Mouse (Mus musculus) frontal cortex, adult (tissue): Measurements from ENCODE around the gene Atp2b4.
"Not testable (repeated sequence)": the region's sequence is repeated elsewhere in the genome, so short reads cannot be mapped to it uniquely, and the experiment has no call there.

Experiments
- ATAC-seq: cut with Nextera tagmentation; 2 replicates; pipeline ENCODE4 v1.9.2; 2017; ENCODE audit warnings: mild to moderate bottlenecking, moderate library complexity, mixed read lengths; ENCODE audit not compliant: low TSS enrichment

Atp2b4 gene

GRCm38 (mm10) chr1:133745078-133745495 is 55.8 kb downstream of the Atp2b4 start:
- peak; percentile 55; the same call in 1 of the 2 replicates for ATAC-seq

GRCm38 (mm10) chr1:133744609-133745008 is 56.2 kb downstream of the Atp2b4 start:
- peak; percentile 44; the same call in 1 of the 2 replicates for ATAC-seq

GRCm38 (mm10) chr1:133742517-133742916 is 58.3 kb downstream of the Atp2b4 start:
- no peak for ATAC-seq

GRCm38 (mm10) chr1:133741881-133742434 is 58.9 kb downstream of the Atp2b4 start:
- ATAC-seq, result no peak

- no peak for ATAC-seq
Measured at GRCm38 (mm10) chr1:133741171-133741570, 59.7 kb downstream of the Atp2b4 start.

- peak; percentile 48; the same call in 1 of the 2 replicates for ATAC-seq
Measured at GRCm38 (mm10) chr1:133736664-133737063, 64.2 kb downstream of the Atp2b4 start.

- peak; percentile 84 for ATAC-seq
Measured at GRCm38 (mm10) chr1:133735995-133736652, 64.7 kb downstream of the Atp2b4 start.

- ATAC-seq, result no peak
Measured at GRCm38 (mm10) chr1:133732814-133733213, 68.0 kb downstream of the Atp2b4 start.

GRCm38 (mm10) chr1:133728339-133728738 is 72.5 kb downstream of the Atp2b4 start:
- ATAC-seq, result no peak

GRCm38 (mm10) chr1:133720342-133720741 is 80.5 kb downstream of the Atp2b4 start:
- ATAC-seq, result no peak

- no peak for ATAC-seq
Measured at GRCm38 (mm10) chr1:133718786-133719185, 82.1 kb downstream of the Atp2b4 start.

GRCm38 (mm10) chr1:133718296-133718695 is 82.5 kb downstream of the Atp2b4 start:
- no peak for ATAC-seq

- ATAC-seq, result no peak
Measured at GRCm38 (mm10) chr1:133716464-133716863, 84.4 kb downstream of the Atp2b4 start.

GRCm38 (mm10) chr1:133715191-133715590 is 85.7 kb downstream of the Atp2b4 start:
- no peak for ATAC-seq

GRCm38 (mm10) chr1:133713009-133713370 is 87.9 kb downstream of the Atp2b4 start:
- ATAC-seq, result no peak

- peak; percentile 83 for ATAC-seq
Measured at GRCm38 (mm10) chr1:133712288-133713008, 88.4 kb downstream of the Atp2b4 start.

GRCm38 (mm10) chr1:133711376-133711775 is 89.5 kb downstream of the Atp2b4 start:
- ATAC-seq, result no peak

GRCm38 (mm10) chr1:133710895-133711294 is 89.9 kb downstream of the Atp2b4 start:
- ATAC-seq, result no peak

GRCm38 (mm10) chr1:133709292-133709691 is 91.5 kb downstream of the Atp2b4 start:
- ATAC-seq, result no peak

- ATAC-seq, result not testable (repeated sequence)
Measured at GRCm38 (mm10) chr1:133701824-133702223, 99.0 kb downstream of the Atp2b4 start.

- no peak for ATAC-seq
Measured at GRCm38 (mm10) chr1:133697935-133698620, 102.8 kb downstream of the Atp2b4 start.

- ATAC-seq, result no peak
Measured at GRCm38 (mm10) chr1:133695901-133696300, 104.9 kb downstream of the Atp2b4 start.
